Mouse (Mus musculus) cerebellum, postnatal 36 days (tissue): ENCODE results near the gene Sectm1b.
"Not testable (repeated sequence)": the region's sequence is repeated elsewhere in the genome, so short reads cannot be mapped to it uniquely, and the experiment has no call there.

Source experiments
- DNase-seq, 2 experiments: peaks; one replicate each; pipeline ENCODE4 v3.0.0; 2021 to 2022; ENCODE audit warnings: mixed read lengths in 2 of 2

Sectm1b gene

DNA sequence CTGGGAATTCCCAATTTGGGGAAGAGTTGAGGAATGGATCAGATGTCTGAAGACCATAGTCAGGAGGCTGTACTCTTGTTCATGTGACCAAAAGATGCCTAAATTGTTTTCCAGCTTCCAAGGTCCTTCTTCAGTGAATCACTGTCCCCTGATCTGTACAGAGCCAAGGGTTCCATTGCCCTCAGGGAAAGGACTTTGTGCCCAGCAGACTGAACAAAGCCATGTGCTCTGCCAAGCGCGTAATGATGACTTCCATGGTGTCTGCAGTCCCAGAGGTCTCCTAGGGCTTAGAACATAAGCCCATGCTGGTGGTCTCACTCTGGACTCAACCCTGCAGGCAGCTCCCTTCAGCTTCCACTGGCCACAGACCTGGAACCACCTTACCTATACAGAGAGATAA, 4.5 kb upstream of the Sectm1b start:
- DNase-seq = no peak

DNA sequence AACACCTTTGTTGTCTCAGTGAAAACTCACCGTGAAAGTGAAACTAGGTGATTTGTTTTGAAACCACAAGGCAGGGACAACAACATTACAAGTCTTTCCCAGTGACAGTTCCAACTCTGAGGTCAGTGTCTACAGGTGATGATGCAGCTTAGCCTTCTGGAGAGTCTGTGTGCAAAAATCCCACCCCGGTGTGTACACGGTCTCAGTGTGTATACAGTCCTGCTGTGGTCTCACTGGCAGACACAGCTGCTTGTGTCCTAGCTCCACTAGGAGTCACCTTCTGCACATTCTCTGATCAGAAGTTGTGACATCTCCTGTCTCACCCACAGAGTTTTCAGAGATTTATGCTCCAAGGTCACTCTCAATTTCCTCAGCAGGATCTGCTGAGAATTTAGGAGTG, 828 bp upstream of the Sectm1b start:
- no peak for DNase-seq

DNA sequence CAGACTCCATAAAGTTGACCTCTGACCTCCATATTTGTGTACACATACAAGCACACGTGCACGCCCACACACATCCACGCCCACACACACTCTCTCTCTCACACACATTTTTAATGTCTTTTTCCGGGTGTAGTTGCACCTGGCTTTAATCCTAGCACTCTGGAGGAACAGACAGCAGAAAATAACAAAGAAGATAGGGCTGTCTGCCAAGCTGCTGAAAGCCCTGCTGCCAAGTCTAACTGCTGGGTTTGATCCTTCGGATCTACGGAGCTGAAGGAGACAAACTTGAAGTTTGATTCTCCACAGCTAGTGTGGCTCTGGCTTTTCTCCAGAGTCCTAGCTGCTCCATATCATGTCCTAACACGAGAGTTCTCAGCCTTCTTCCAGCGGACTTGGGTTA, 1.8 kb downstream of the Sectm1b start:
- DNase-seq = no peak

DNA sequence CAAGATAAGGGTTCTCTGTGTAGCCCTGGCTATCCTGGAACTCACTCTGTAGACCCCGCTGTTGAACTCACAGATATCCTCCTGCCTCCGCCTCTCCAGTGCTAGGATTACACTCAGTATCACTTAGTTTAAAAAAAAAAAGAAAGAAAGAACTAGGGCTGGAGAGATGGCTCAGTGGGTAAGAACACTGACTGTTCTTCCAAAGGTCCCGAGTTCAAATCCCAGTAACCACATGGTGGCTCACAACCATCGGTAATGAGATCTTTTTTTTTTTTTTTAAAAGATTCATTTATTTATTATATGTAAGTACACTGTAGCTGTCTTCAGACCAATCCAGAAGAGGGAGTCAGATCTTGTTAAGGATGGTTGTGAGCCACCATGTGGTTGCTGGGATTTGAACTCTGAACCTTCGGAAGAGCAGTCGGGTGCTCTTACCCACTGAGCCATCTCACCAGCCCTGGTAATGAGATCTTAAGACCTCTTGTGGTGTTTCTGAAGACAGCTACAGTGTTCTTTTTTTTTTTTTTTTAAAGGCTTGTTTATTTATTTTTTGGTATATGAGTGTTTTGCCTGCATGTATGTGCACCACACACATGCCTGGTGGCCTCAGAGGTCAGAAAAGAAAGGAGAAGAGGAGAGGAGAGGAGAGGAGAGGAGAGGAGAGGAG, 2.8 kb downstream of the Sectm1b start:
- DNase-seq = not testable (repeated sequence)

DNA sequence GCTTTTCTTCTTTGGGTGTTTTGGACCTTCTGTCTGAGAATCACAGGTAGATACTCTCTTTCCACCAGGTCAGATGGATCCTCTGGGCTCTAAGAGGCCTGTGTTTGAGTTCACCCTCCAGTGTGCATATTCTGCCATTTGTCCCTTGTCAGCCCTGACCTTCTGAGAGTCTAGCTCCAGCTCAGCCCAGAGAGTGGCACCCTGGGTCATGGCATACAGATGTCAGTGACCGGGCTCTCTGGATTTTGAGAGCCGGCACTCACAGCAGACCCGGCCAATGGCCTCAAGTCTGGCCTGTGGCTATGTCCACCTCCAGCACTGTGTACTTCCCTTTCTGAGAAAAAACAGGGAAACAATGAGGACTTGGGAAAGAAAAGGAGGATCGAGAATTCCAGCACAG, 3.9 kb downstream of the Sectm1b start:
- no peak for DNase-seq

DNA sequence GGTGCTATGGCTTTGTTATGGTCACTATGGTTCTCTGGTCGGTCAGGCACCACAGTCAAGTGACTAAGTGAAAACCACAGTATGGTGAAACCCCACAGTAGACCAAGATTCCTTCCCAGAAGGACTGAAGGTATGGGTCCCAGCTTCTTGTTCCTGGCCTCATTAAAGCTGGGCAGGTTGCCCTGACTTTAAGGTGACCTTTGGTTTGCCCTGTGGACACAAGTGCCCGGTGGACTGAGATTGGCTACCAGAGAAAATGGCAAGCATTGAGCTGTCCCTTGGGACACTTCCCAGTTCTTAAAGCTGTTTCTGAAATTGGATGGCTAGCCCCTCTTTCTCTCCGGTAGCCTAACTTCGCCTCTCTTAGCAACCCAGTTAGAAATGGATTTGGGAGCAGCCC, 4.4 kb downstream of the Sectm1b start:
- DNase-seq = no peak

DNA sequence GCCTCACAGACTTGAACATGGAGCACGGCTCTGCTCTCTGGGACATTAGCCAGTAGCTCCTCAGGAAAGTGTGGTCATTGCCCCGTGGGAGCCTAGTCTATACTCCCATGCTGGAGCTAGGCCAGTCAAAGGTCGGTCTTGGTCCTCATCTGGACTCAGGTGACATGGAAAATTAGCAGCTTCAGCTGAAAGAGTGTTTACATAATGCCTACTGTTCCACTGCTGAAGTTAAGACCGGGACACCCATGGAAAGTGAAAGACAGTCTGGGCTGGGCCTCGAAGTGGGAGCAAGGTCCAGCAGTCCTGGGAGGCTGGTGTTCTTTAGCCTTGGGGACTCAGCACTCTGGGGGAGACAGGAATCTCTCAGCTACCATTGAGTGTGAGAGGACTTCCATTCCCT, 5.2 kb downstream of the Sectm1b start:
- no peak for DNase-seq

DNA sequence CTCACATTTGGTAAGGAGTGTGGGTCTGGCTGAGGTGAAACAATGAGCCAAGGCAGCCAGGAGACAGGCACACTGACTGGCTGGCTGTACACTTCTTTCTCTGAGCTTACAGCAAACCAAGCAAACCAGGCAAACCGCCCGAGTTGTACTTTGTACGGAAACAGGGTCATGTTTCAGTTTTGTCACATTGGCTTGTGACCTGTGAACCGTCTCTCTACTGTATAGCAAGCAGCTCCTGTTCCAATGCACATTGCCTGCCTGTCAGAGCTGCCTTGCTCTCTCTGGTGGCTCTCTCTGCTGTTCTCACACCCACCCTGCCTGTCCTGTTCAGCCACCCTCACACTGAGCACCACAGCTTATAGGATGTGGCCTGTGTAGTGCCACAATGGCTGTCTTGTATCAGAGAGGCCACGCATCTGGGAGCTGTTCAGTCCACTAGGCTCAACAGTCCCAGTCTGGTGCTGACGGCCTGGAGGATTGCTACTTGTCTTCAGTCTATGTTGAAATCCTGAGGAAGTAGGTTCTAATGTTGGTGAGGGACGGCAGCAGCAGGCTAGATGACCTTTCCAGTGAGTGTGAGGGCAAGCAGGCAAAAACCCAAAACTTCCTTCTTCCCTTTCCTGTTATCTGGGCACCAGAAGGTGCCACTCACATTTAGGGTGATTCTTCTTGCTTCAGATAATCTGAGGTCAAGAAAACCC, 6.7 kb downstream of the Sectm1b start:
- DNase-seq = no peak

DNA sequence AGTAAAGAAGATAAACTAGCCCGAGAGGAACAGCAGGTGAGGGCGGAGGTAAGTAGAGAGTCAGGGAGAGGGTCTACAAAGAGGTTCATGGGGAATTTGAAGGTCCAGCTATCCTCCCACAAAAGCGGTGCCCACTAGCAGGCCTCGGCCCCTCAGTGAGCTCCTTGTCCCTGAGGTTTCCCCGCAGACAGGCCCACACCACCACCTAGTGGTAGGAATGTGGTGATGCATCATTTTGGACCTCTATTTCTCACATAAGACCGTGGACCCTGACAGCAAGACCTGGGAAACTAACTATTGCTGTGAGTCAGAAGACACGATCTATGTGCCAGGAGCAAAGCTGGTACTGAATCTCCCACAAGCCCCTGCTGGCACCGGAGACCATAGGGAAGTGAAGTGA, 9.8 kb downstream of the Sectm1b start:
- peak; percentile 75 to 84 for DNase-seq

DNA sequence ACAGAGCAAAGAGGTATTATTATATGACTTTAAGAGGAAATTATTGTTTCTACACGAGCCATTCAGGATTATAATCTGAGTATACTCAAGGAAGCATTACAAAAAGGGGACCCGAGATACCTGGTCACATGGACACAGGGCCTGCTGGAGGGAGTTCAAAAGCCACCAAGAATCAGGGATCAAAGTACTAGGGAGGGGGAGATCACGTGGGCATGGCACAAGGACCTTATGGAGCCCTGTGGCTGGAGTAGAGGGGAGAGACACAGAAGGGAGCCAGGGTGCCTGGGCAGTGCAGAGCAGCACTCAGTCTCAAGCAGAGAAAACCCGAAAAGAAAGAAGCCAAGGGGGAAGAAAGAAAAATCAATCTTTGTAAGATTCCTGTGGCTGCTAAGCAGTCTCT, 11.0 kb downstream of the Sectm1b start:
- no peak for DNase-seq

DNA sequence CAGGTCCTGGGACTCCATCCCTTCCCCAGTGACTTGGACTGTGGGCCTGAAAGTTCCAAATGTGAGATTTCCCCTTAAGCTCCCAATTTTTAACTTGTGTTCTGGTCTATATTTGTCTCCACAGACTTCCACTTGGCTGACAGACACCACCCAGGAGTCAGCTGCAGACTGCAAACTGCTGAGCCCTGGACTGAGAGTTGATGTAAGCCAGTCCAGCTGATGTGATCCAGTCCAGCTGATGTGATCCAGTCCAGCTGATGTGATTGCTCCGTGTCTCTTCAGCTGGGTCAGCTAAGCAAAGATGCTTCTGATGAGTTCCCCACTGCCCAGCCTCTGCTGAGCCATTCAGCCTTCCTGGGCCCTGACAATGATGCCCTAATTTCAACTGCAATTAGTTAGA, 11.6 kb downstream of the Sectm1b start:
- DNase-seq = no peak

DNA sequence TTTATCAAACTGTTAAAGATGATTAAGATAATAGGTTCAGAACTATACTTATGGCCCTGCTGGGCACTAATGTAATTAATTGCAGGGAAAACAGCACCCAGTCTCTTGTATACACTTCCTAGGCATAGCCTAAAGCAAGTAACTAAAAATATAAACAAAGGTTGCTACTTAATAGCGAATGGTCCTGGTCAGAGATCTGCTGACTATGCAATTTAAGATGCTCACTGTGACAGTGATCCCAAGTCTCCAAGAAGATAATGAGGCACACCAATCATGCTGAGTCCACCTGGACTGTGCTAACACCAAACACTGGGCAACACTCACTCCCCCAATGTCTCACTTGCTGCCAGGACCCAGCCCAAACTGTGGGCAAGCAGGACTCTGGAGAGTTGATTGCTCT, 13.5 kb downstream of the Sectm1b start:
- no peak for DNase-seq

DNA sequence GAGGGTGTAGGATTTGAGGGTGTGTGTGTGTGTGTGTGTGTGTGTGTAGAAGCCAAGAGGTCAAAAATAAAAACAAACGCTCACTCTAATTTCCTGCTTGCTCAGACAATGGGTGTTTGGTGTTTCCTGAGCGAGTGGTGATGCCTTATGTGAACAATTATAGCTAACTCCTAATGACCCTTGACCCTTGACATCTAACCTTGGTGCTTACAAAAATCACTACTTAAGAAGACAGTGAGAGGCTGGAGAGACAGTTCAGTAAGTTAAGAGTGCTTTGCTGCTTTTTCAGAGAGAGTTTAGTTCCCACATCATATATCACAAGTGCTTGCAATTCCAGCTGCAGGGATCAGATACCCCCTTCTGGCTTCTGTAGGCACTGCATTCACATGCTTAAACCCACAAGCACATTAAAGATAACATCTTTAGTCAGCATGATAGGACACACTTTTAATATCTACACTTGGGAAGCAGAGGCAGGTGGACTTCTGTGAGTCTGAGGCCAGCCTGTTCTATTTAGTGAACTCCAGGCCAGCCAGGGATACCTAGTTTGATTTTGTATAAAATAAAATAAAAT, 15.5 kb downstream of the Sectm1b start:
- DNase-seq = no peak

DNA sequence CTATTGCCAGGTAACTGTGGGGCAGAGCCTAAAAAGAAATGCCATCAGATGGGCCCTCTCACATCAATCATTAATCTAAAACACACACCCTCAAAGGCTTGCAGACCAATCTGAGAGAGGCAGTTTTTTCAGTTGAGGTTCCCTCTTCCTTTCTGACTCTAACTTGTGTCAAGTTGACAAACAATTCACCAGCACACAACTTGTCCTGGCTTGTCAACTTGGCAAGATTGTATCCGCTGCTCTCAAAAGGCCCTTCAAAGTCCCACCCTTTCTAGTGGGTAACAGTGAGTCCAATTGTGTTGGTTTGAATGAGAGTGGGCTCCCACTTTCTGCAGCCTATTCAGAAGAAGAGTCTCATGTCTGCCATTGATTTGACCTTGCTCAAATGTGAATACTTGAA, 18.1 kb downstream of the Sectm1b start:
- no peak for DNase-seq

DNA sequence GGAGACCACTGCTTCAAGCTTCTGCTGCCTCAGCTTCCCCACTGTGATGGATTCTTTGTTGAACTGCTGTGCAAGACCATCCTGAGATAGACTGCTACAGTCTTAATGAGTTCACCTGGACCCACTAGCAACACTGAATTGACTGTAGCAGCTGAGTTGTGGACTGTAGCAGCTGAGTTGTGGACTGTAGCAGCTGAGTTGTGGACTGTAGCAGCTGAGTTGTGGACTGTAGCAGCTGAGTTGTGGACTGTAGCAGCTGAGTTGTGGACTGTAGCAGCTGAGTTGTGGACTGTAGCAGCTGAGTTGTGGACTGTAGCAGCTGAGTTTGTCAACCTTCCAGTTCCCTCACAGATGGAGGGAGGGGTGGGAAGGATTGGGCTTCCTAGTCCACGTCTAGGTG, 20.3 kb downstream of the Sectm1b start:
- DNase-seq = not testable (repeated sequence)

DNA sequence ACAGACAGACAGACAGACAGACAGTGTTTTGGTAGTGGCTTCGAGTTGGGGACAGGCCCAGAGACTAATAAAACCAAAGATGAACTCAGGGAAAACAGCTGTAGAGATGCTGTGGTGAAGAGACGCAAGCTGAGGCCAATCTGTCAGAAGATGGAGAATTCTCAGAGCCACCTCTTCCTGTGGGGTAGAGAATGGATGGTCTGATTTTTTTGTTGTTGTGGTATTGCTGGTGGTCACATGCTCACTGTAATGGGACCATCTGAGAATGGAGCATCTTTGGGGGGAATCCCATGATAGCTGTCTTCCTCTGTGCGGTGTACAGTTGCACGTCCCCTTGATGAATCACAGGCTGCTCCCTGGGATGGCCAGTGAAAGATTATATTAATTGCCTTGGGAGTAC, 20.9 kb downstream of the Sectm1b start:
- no peak for DNase-seq

DNA sequence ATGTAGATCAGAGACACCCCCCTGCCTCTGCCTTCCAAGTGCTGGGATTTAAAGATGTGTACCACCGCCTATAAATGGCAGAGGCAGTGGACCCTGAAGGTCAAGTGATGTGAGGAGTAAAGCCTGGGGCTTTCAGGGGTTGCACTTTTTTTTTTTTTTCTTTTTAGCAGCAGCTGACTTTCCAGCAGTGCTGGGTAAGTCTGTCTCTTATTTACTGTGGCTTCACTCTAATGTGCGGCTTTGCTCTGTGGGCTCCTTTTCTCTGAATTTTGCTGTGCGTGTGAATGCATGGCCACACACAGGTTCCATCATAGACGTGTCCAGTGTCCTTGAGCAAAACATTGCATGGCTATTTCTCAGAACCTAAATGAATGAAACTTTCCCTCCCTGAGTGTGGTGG, 21.7 kb downstream of the Sectm1b start:
- DNase-seq = no peak

DNA sequence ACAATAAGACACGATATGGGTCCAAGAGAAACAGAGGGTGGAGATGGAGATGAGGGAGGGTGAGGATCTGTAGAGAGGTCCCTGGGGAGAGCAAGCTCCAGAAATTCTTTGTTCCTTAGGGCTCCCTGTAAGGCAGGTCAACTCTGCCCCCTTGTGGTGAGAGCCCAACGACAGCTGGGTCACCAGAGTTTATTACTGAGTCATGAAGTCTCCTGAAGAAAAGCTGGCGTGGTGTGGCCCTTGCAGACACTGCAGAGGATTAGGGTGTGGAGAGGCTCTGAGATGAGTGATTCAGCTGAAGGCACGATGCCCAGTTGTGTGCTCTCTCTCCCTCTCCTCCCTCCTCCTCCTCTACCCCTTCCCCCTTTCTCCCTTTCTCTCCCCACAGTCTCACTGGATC, 22.2 kb downstream of the Sectm1b start:
- DNase-seq = peak; percentile 76 to 79

DNA sequence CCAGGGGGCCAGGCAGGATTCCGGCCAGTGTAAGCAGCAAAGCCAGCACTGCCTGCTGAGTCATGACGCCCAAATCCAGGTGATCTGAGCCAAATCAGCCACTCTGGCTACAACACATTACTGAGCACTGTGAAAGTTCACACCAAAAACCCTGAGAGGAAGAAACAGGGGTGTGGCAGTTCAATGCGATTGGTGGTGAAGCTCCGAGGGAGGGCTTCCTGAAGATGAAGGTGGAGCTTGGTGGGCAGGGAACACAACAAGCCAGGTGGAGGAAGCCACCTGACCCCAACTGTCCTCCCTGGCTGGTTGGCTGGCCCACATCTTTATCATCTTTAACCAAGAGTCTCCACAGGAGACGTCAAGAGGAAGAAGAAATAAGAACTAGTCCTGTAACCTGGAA, 24.1 kb downstream of the Sectm1b start, which contains the start of gene Cd7:
Gene Cd7 (minus strand): TSS at position 117 of the 400 bp plus-strand sequence.
- DNase-seq = no peak

DNA sequence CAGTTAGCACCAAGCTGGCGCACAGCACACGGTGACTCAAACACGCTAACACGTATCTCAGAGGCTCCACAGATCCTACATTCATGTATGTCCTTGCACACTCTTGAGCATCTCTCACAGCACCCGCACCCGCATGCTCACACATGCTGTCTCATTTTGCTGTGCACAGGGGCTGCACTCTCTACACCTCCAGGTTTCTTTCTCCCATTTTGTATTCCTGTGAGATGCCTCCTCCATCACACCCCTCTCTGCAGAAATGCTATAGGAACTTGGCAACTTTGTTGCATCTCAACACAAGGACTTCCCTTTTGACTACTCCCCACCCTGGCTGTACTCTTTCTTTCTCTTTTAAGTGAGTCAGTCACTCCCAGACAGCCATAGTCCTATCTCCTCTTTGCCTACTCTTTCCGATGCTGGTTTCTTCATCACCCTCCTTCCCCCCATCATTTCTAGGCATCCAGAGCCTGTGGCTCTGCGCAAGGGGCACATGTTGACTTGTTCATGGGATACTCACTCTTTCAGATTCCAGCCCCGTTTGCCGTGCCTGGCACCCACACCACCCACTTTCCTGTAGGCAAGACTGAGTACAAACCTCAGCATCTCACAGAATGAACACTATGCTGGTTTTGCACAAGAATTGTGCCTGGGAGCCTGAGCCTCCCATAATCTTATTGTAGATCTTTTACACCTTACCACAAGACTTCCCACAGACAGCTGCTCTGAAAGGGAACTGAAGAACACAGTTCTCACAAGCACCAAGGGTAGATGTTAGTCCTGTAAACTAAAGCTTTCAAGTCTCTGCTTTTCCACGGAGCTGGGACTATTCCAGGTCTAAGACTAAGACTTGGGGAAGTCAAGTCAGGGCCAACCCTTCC, 24.8 kb downstream of the Sectm1b start:
- no peak for DNase-seq

DNA sequence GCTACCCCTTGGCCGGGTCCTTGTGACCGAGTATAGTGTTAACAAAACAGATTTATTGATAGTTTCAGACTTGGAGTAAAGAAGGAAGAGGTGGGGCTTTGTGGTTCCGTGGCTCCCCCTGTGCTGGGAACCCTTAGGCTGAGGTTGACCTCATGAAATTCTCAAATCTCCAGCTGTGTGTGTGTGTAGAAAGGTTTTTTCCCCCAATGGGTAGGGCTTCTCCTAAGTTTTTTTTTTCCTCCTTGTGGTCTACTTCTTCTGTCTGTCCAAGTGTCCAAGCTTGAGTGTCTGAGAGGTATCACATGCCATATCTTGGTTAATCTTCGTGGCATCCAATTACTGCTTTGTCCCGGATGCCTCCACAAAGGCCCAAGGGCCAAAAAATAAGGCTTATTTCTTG, 30.3 kb downstream of the Sectm1b start:
- DNase-seq = no peak

DNA sequence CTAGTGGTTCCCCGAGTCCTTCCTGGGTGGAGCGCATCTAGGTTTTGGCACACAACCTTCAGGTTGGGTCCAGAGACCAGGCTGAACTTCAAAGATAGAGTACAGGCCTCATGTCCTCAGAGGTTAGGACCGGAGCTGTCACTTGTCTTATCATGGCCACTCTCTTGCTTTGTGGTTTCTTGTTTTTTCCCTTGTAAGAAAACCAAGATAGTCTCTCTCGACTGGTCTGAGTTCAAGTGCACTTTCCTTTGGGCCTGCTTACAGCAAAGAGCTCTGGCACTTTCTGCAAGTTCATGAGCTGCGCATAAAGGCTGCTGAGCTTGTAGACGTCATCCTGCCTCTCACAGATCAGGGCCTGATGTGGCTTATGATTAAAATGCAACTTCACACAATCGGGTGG, 36.1 kb downstream of the Sectm1b start:
- no peak for DNase-seq

DNA sequence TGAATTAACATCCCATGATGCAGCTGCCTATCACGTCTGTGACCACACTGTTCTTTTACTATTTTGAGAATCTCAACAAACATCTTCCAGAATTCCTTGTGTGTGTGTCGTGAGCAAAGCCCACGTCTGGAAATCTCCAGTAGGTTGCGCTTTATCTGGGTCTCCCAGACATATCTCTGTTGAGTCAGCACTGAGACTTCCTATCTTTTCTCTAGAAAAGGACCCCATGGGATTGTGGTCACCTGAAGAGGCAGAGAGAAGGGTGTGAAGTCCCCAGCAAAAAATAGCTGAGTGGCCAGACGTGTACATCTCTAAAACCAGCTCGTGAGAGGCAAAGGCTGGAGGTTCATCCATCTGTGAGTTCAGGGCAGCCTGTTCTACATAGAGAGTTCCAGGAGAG, 39.2 kb downstream of the Sectm1b start:
- no peak for DNase-seq
